In the genomic region with DNA sequence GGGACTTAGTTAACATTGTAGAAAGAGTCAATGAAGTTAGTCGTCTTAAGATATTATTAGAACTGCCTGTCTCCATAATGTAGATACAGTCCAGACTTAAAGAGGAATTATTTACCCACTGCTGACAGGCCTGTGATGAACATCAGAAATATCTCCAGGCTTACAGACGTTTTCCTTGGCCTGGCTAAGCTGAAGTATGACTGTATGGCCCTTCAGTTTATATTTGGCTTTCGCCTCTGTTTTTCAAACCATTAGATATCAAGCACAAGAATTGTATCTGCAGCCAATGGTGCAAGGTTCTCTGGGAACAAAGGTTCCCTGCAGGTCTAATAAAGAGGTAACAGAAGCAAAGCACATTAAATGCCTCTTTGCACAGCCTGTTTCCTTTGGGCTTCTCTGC, we compare ENCODE assay signal across 26 mouse cellular contexts.
DNase-seq lines count a peak whose midpoint lies in the region; ATAC-seq lines count a peak whose summit lies in the region.
"Had no signal": no experiment of that assay in that cellular context is flagged by ENCODE, and none has a peak within 500 bp of the region (broad histone marks: within the 10 kb centered on the region; RNA-seq: fewer than 3 reads in every experiment).

No protein-coding gene starts in this region.

- no peak for ATAC-seq in heart, embryonic 14.5 days (ENCODE audit: insufficient number of reproducible peaks, insufficient read depth, low FRiP score, low read depth)
- ATAC-seq: forebrain, embryonic 14.5 days; forebrain, postnatal 0 days; intestine, postnatal 0 days had no signal

- intact Hi-C loops in heart, postnatal 25 days (cut with DNase I), result no loop called here
- intact Hi-C loops in heart, postnatal 14 days (cut with DNase I), result no loop called here

- no peak overlapping the region for H3K4me2 ChIP-seq in heart, embryonic 14.5 days (ENCODE audit: low read length)
- H3K4me2 ChIP-seq: embryonic facial prominence, embryonic 12.5 days; embryonic facial prominence, embryonic 15.5 days; heart, embryonic 11.5 days; hindbrain, embryonic 12.5 days; hindbrain, embryonic 15.5 days had no signal

- H3K9ac ChIP-seq in heart, embryonic 14.5 days (ENCODE audit: low read length), result no peak overlapping the region
- H3K9ac ChIP-seq: embryonic facial prominence, embryonic 12.5 days; embryonic facial prominence, embryonic 15.5 days; forebrain, postnatal 0 days; hindbrain, embryonic 12.5 days; hindbrain, embryonic 15.5 days had no signal

- 32% methylated on average over 3 of the region's 3 CpGs for WGBS in heart, embryonic 14.5 days

- H3K27ac ChIP-seq in heart, embryonic 14.5 days (replicated peaks in 1 of 2; ENCODE audit: control insufficient read depth in 1 of 2, insufficient read depth in 1 of 2, low read depth in 2 of 2, low read length in 2 of 2), result peak overlapping the region; percentile 55 to 79
- H3K27ac ChIP-seq: embryonic facial prominence, embryonic 12.5 days; embryonic facial prominence, embryonic 15.5 days; gastrocnemius, adult 2 months; heart, adult 2 months; hindbrain, embryonic 12.5 days; hindbrain, embryonic 15.5 days had no signal

- H3K9me3 ChIP-seq in heart, embryonic 14.5 days (ENCODE audit: control insufficient read depth, low read length), result no peaks in the 10 kb centered on the region
- H3K9me3 ChIP-seq: embryonic facial prominence, embryonic 12.5 days; embryonic facial prominence, embryonic 15.5 days; hindbrain, embryonic 12.5 days; hindbrain, embryonic 15.5 days had no signal

- no peaks in the 10 kb centered on the region for H3K27me3 ChIP-seq in heart, embryonic 14.5 days (ENCODE audit: control insufficient read depth, insufficient read depth, low read length)
- H3K27me3 ChIP-seq: CH12.LX; embryonic facial prominence, embryonic 12.5 days; embryonic facial prominence, embryonic 15.5 days; hindbrain, embryonic 12.5 days; hindbrain, embryonic 15.5 days had no signal

- peaks cover 0 to 6% of the 10 kb centered on the region in 2 experiments; a peak in 1 of 4 replicates for H3K4me1 ChIP-seq in heart, embryonic 14.5 days (ENCODE audit: control insufficient read depth in 2 of 2, insufficient read depth in 2 of 2, low read length in 2 of 2)
- H3K4me1 ChIP-seq: embryonic facial prominence, embryonic 12.5 days; hindbrain, embryonic 15.5 days had no signal

- DNase-seq in heart, adult 11 months, result peak; percentile 79
- no peak for DNase-seq in heart, postnatal 25 days (ENCODE audit: low spot score)
- DNase-seq in heart, postnatal 14 days, result no peak
- DNase-seq in 3T3-L1 (ENCODE audit: low read depth, low spot score), result peak; percentile 13
- no peak for DNase-seq in adrenal gland, postnatal 36 days
- DNase-seq: adrenal gland, adult 8-10 months; adrenal gland, postnatal 25 days; B cell, adult 2 months; cerebellum, adult 18-20 months; cerebellum, adult 9-11 months; cerebellum, postnatal 25 days; forebrain, postnatal 0 days; gastrocnemius, adult 2 months; gastrocnemius, postnatal 14 days; heart, adult 2 months; kidney, adult 2 months had no signal

- H3K4me3 ChIP-seq in heart, embryonic 14.5 days (ENCODE audit: control insufficient read depth in 1 of 2, insufficient read depth in 1 of 2, low read depth in 1 of 2, low read length in 2 of 2), result no peak overlapping the region
- H3K4me3 ChIP-seq: embryonic facial prominence, embryonic 12.5 days; embryonic facial prominence, embryonic 15.5 days; gastrocnemius, adult 2 months; heart, adult 2 months; hindbrain, embryonic 12.5 days; hindbrain, embryonic 15.5 days had no signal

- no peaks in the 10 kb centered on the region for H3K36me3 ChIP-seq in heart, embryonic 14.5 days (ENCODE audit: control insufficient read depth, insufficient read depth, low read length)
- H3K36me3 ChIP-seq: embryonic facial prominence, embryonic 12.5 days; embryonic facial prominence, embryonic 15.5 days; G1E; hindbrain, embryonic 12.5 days; hindbrain, embryonic 15.5 days had no signal

Comparison
In these comparisons a context has a peak if more than half of its experiments do, and no peak if none do; other contexts are left out.
1. DNase-seq: peak in heart, adult 11 months (single experiment) and 3T3-L1 (single experiment); none in heart, postnatal 25 days (single experiment), heart, postnatal 14 days (0 of 2) and adrenal gland, postnatal 36 days (0 of 2).